Mouse (Mus musculus) thymus, postnatal 4 days (tissue): ENCODE results near the gene Ptprc.
A peak's percentile ranks its signal among the peaks of the same experiment; 100 is the strongest.

ENCODE experiments used
- DNase-seq: peaks from one replicate; pipeline ENCODE4 v3.0.0; 2021

Ptprc gene

DNA sequence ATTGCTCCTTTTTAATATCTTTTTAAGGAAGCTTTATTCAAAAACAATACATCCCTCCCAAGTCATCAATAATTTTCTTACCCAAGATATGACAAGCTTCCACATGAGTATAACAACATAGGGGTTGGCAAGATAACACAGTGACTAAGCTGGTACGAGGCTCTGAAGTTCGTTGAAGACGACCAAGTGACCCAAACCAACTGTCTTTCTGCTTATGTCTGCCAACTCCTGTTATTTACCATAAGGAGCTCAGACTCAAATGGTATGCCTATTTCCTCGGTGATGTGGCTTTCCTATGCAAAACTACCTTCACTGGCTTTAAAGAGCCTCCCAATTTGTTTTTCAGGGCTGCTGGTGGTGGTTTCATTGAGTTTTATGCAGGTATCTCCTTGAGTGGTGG is at the start of gene Ptprc:
Gene Ptprc (minus strand): TSS at position 215 of the 400 bp plus-strand sequence.
- DNase-seq: peak; percentile 26

DNA sequence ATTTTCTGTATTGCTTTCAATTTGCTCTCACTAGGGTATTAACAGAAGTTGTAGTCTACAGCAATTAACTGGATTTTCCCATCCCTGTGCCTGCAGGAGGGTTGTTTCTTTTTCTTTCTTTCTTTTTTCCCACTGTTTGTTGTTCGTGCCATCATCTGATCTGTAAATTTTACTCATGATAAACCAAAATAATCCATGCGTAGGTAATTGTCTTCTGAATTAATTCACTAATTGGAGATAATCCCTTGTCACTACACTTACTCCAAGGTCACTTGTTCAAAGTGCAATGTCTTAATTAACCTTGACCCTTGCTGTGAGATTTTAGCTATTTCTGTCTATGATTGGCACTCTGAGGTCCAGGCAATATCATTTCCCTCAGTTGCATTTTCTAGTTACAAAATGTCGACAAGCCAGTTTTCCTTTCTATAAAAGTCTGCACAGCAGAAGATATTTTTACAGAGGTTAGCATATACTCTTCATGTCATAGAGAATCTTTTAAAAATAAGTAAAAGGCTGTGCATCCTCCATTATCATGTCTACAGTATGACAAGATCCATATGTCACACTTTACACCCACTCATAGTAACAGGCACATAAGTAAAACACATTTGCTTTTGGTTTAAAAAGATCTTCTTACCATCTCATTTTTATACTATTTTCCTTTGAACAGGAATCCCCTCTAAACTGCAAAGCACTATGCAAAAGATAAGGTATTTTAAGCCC is 39.4 kb upstream of the Ptprc start:
- DNase-seq: no peak

GRCm38 (mm10) chr1:138210387-138211024 is 35.0 kb upstream of the Ptprc start:
- DNase-seq: no peak

- no peak for DNase-seq
These were observed 34.2 kb upstream of the Ptprc start for GRCm38 (mm10) chr1:138209751-138210150.

DNA sequence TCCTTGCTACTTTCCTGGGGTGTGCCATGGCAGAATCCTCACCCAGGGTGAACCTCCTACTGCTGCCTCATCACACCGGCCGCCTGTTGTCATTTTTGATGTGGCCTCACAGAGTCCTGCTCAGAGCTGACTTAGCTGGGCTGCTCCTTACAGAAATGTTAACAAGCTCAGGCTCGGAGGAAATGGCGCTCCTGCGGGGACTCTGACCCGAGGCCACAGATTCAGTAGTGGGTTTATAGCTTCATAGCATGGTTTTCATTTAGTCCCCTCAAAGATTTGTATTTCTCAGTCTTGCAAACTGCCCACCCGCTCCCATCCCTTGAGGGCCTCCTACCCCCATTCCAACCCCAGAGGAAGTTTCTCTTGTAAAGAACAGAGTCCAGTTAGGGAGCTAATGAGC is 30.5 kb upstream of the Ptprc start:
- no peak for DNase-seq

DNA sequence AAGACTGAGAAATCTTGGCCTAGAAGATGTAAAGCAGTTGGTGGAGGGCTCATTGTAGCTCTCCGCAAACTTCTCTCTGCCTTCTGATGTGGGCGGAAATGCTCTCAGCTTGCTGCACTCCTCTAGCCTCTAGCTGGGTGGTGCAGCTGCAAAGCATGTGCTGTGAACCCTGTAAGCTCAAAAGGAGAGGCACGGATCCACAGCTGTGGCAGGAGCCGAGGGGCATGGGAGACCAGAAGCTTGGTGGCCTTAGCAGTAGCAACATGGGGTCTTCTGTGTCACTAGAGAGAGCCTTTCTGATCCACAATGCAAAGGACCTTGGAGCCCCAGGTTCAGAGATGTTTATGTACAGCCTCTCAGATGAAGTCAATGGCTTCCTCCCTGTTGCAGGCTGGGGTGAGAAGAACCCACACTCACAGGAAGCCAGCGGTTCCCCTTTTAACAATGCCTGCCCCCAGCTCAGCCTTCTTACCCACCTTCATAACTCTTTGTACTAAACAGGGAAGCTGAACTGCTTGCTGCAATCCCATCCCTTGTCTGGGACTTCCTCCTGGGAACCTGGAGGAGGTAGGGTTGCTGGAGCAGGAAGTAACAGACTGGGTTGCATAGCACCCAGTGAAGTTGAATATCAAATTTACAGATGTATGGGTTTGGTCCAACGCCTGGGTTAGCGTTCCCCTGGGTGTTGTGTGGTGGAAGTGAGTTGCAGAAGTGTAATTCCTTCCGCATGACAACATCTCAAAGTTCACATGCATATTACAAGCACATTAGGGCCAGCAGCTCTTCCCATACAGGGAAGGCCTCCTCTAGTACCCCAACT is 16.4 kb upstream of the Ptprc start:
- DNase-seq: peak; percentile 83

- DNase-seq: no peak
These were observed 12.6 kb upstream of the Ptprc start for GRCm38 (mm10) chr1:138188131-138188530.

GRCm38 (mm10) chr1:138185904-138186303 is 10.4 kb upstream of the Ptprc start:
- no peak for DNase-seq

- DNase-seq: no peak
These were observed 4.6 kb upstream of the Ptprc start for GRCm38 (mm10) chr1:138180081-138180480.

DNA sequence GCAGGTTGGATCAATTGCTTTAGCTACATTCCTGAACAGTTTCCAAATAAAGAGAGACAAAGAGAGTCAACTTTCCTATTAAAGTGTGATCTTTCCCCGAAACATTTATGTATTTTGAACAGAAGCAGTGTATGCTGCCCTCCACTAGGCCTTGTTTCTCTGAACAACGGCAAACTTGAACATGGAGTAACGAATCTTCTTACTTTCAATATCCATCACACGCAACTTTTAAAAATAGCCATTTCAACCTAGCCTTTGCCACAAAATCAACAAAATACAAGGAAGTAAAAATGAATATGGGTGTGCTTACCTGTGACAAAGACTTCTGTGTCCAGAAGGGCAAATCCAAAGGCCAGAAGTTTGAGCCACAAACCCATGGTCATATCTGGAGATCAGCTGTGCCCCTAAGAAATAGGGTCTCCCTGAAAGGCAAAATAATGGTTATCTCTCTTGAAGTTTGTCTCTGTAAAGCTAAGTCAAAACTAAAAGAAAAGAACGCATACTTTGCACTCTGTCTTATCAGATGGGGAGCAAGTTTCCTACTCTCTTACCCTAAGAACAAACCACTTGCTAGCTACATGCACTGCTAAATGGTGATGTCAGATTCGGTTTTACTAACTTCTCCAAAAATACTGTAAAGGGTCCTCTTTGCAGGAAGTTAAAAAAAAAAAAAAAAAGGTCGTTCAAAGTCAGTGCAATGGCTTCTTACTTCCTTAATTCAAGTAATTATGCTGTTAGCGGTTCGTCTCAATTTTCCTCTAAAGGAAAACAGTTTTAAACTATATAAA is 609 bp downstream of the Ptprc start:
- DNase-seq: no peak

DNA sequence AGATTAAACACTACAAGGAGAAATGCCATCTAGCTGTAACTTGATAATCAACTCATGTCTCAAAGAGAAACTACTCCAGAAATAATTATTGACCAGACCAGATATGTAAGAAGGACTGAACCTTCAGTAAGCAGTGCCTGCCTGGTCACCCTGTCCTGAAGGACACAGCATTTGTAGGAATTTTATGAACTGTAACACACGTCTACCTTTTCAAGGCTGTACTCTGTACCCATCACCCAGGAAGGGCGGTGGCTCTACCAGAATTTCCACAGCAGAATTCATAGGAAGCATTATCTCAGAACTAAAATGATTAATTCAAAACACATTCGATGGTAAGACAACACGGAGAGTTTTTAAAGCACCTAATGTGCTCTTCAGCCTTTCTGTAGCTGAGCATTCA is 1.4 kb downstream of the Ptprc start:
- DNase-seq: peak; percentile 45

DNA sequence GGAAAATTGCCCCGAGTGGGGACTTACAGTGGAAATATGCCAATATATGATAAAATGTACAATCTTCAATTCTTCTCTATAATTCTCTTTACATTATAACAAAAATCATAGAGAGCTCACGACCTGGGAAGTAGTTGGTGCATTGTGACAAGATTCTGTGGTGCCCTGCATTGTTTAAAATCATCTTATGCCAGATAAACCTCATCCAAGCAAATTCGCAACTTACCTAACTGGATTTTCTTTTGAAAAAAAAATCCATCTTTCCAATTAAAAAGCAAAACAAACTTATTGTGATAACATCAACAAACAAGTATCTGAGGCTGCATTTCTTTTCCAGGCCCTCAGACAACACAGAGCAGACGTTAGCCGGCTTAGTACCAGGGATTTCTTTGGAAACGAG is 1.8 kb downstream of the Ptprc start:
- DNase-seq: no peak

DNA sequence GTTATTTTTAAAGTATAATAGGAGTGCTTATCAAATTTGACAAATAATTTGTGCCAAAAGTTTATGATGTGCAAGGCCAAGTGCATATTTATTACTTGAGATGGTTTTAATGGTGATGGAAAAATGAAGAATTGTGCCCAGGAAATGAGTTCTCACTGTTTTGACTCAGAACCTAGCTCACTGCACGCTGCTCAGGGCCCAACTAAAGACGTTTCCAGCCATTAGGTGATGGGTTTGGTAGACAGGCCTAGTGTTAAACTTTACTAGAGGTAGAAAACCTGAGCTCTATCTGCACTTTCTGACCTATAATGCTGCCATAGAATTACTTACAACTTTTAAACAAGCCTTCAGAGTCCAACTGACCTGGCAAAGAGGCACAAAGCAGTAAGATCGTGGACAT is 3.0 kb downstream of the Ptprc start:
- peak; percentile 30 for DNase-seq

GRCm38 (mm10) chr1:138172096-138172495 is 3.4 kb downstream of the Ptprc start:
- peak; percentile 27 for DNase-seq

GRCm38 (mm10) chr1:138166233-138166771 is 9.2 kb downstream of the Ptprc start:
- no peak for DNase-seq

GRCm38 (mm10) chr1:138162638-138163037 is 12.9 kb downstream of the Ptprc start:
- no peak for DNase-seq

- no peak for DNase-seq
These were observed 16.6 kb downstream of the Ptprc start for GRCm38 (mm10) chr1:138158921-138159320.

DNA sequence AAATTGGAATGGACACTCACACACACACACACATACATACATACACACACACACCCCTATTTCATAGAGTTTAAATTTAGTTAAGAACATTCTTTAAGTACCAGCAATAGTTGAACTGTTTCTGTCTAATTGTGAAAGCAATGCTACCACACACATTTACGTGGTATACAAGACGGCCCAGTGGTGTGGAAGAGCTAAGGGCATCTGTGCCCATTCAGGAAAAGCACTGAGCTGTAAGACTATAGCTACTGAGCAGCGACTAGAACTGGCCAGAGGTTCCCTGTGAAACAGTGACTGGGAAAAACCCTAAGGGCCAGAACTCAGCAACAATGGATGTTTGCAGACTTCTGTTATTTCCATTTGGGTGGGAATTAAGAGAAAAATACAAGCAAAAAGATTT is 17.3 kb downstream of the Ptprc start:
- no peak for DNase-seq

DNA sequence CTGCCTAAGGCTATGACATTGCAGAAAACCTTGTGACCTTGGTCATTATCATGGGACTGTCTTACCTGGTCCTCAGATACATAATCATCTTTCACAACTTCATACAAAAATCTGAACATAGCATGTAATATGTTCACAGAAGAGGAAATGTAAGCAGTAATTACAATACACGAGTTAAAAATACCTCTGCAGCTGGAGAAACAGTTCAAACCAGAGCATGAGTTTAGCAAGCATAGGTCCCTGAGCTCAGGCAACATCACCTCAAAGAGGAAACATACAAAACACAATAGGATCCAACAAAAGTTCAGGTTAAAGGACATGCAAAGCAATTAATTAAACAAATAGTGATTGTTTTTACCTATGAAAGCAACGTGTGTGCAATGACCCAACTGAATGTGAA is 17.8 kb downstream of the Ptprc start:
- DNase-seq: no peak

GRCm38 (mm10) chr1:138157008-138157407 is 18.5 kb downstream of the Ptprc start:
- peak; percentile 57 for DNase-seq

DNA sequence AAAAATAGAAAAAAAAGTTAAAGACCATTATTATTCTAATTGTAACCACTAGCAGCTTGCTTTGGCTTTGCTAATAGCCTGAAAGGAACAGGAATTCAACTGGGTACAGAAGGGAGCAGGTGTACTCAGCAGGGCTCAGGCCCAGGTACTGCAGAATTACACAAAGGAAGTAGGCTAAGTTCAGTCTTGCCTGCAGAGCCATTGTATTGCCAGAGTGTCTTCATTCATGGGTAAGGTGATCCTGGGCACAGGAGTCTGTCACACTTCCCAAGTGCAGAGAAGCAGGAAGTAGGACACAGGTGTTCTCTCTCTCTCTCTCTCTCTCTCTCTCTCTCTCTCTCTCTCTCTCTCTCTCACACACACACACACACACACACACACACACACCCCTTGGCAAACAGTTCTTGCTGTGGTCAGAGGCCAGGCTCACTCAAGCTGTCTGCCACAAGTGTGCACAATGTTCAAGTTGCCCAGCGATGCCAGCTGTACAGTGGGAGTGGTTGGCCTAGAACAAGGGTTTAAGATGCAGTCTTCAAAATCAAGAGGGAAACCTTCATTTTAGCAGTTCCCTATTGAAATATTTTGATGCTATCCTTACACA is 21.2 kb downstream of the Ptprc start:
- DNase-seq: peak; percentile 66

DNA sequence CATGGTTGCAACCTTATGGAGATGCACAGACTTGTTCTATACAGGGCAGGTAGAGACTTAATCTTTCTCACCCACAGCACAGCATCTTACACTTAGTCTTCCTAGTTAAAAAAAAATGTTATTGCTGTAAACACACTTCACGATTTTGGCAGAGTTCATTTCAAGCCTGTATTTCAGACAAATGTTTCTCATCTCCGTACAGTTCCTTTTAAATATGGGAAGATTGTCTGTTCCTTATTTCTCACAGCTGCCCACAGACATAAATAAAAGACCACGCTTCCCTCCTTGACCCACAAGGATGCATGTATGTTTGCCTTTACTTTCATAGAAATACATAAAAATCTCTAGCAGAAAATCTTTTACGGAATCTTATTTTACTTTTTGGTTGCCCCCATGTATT is 22.4 kb downstream of the Ptprc start:
- no peak for DNase-seq
